Mouse (Mus musculus) limb, embryonic 10.5 days (tissue): ENCODE results near the gene Myh1. TPM values are rescaled to one million over a fixed set of nuclear protein-coding genes. Genes with fewer than 3 reads are reported as not detected.

Experiments
- DNase-seq: peaks from one replicate; pipeline ENCODE4 v3.0.0-alpha.2; 2017; ENCODE audit warnings: low spot score
- H3K27ac ChIP-seq: fragments of 300-500 bp; sonication (generic); 2 replicates; pipeline ENCODE4 v1.5.1; 2016; ENCODE audit warnings: mild to moderate bottlenecking
- H3K27me3 ChIP-seq: fragments of 300-500 bp; sonication (generic); 2 replicates; pipeline ENCODE4 v1.6.1; 2016; ENCODE audit warnings: low read depth, mild to moderate bottlenecking; ENCODE audit not compliant: poor library complexity, severe bottlenecking
- H3K36me3 ChIP-seq: fragments of 300-500 bp; sonication (generic); 2 replicates; pipeline ENCODE4 v1.6.1; 2016; ENCODE audit warnings: mild to moderate bottlenecking, moderate library complexity
- H3K4me1 ChIP-seq: fragments of 300-500 bp; sonication (generic); 2 replicates; pipeline ENCODE4 v1.6.1; 2016
- H3K4me3 ChIP-seq: fragments of 300-500 bp; sonication (generic); 2 replicates; pipeline ENCODE4 v1.5.1; 2016; ENCODE audit warnings: mild to moderate bottlenecking, moderate library complexity
- H3K9me3 ChIP-seq: fragments of 300-500 bp; sonication (generic); replicated peaks from 2 replicates; pipeline ENCODE4 v1.6.1; 2016; ENCODE audit warnings: mild to moderate bottlenecking
- WGBS: fragments of 180-500 bp; shearing (Covaris S2); methylation state at CpG from one replicate; pipeline ENCODE4 v1.1.7; 2016; 5-methylcytosine and 5-hydroxymethylcytosine counted together
- polyA plus RNA-seq: library from polyadenylated mRNA; unstranded; fragments of >200 nt; fragmentation: Nextera tagmentation; extraction: Ambion mirVana; gene quantifications from 2 replicates; pipeline ENCODE4 v1.2.1, GENCODE M21; 2016

Myh1 gene
- 0.05 TPM in 1 of 2 replicates, not detected in the other for polyA plus RNA-seq

DNA sequence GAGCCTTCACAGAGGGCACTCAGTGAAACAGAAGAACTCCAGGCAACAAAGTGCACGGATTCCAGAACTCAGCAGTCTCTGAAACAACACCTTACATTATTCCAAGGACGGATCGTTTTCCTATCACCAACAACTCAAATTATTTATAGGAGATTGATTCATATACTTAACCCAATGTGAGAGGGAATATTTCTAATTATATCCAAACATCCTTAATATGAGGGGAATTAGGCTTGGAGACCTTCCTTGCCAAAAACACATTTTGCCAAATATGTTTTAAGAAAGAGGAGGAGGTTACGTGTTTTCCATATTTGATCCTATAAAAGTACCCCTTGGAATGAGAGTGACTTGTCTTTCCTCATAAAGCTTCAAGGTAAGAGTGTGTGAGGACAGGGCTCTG lies at the start of gene Myh1:
Myh1 (plus strand) TSS at position 301 of the 400 bp plus-strand sequence.
- DNase-seq = no peak
- no peaks in the 10 kb centered on the region for H3K9me3 ChIP-seq
- WGBS = 88% methylated on average over 4 of the region's 4 CpGs

DNA sequence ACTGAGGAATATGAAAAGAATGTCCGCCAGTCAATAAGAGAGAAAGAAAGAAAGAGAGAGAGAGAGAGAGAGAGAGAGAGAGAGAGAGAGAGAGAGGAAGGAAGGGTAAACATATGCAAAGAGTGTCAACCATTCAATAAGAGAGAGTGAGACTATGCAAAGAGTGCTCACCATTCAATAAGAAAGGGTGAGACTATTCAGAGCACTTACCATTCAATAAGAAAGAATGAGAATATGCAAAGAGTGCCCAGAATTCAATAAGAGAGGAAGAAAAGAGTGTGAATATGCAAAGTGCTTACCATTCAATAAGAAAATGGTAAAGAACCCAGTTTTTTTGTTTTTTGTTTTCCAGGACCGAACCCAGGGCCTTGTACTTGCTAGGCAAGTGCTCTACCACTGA lies 49.6 kb upstream of the Myh1 start:
- Histone ChIP-seq H3K27me3 (no peaks in the 10 kb centered on the region), H3K36me3 (no peaks in the 10 kb centered on the region), H3K9me3 (no peaks in the 10 kb centered on the region), H3K27ac (no peak overlapping the region), H3K4me1 (no peaks in the 10 kb centered on the region), H3K4me3 (no peak overlapping the region)
- WGBS = 93% methylated on average over 2 of the region's 2 CpGs
- no peak for DNase-seq

More for the DNA sequence above, at the start of gene Myh1:
- no peaks in the 10 kb centered on the region for H3K4me1 ChIP-seq
- no peaks in the 10 kb centered on the region for H3K36me3 ChIP-seq
- no peak within 1 kb of the TSS for H3K4me3 ChIP-seq
- no peaks in the 10 kb centered on the region for H3K27me3 ChIP-seq
- no peak within 1 kb of the TSS for H3K27ac ChIP-seq

DNA sequence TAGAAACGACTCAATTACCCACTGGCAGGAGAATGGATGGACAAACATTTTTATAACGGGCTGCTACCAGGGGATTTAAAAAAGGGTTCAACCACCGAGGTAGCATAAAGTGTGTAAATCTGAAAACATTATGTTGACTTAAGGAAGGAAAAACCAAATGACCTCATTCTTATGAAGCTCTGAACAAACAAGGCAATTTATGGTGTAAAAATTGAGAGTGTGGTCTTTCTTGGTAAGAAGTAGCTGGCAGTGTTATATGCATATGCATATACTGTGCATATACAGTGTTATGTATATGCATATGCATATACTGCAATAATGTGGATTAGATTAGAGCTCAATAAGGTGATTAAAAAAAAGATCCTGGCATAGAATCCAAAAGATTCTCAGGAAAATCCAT lies 48.7 kb upstream of the Myh1 start:
- Histone ChIP-seq H3K27ac (no peak overlapping the region), H3K9me3 (no peaks in the 10 kb centered on the region), H3K4me3 (no peak overlapping the region), H3K36me3 (no peaks in the 10 kb centered on the region), H3K27me3 (no peaks in the 10 kb centered on the region), H3K4me1 (no peaks in the 10 kb centered on the region)
- no peak for DNase-seq
- 86% methylated on average over 3 of the region's 3 CpGs for WGBS

GRCm38 (mm10) chr11:67151651-67152630 lies 47.9 kb upstream of the Myh1 start:
- no peaks in the 10 kb centered on the region for H3K9me3 ChIP-seq
- no peak for DNase-seq
- H3K27me3 ChIP-seq = no peaks in the 10 kb centered on the region
- H3K27ac ChIP-seq = no peak overlapping the region
- H3K36me3 ChIP-seq = no peaks in the 10 kb centered on the region
- H3K4me1 ChIP-seq = no peaks in the 10 kb centered on the region
- H3K4me3 ChIP-seq = no peak overlapping the region
- 90% methylated on average over 16 of the region's 16 CpGs for WGBS

DNA sequence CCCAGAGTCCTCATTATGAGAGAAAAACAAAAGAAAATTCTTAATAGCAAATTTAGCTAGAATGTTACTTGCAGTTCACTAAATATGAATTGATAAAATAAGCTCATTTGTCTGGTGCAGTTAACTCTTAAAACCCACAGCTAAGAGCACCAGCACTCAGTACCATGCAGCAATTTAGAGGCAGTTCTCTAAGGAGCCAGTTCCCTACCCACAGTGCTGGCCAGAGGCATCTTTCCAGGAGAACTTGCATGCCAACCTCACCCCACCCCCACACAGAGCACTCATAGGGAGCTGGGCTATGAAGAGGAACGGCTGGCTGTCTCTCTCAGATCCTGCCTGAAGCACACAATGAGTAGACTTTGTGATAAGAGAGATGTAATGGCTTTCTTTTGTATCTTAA lies 46.7 kb upstream of the Myh1 start:
- Histone ChIP-seq H3K9me3 (no peaks in the 10 kb centered on the region), H3K27ac (no peak overlapping the region), H3K36me3 (no peaks in the 10 kb centered on the region), H3K4me3 (no peak overlapping the region), H3K4me1 (no peaks in the 10 kb centered on the region), H3K27me3 (no peaks in the 10 kb centered on the region)
- WGBS = 50% methylated on average over 1 of the region's 1 CpGs
- DNase-seq = no peak

DNA sequence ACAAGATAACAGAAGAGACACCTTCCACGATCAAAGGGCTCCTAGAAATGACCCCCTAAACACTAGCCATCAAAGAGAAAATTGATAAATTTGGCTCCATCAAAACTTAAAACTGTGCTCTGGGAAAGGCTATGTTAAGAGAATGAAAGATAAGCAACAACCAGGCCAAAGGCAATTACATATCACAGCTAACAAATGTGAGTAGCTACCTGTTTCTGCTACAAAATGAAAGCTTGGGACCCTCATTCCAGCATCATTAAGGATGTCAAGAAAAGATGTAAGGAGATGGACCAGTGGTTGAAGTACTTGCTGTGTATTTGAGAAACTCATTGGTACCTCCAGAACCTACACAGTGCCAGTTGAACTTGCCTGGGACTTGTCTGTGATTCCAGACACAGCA lies 46.0 kb upstream of the Myh1 start:
- Histone ChIP-seq H3K4me3 (no peak overlapping the region), H3K4me1 (no peaks in the 10 kb centered on the region), H3K9me3 (no peaks in the 10 kb centered on the region), H3K27me3 (no peaks in the 10 kb centered on the region), H3K36me3 (no peaks in the 10 kb centered on the region), H3K27ac (no peak overlapping the region)
- no peak for DNase-seq
- WGBS = 80% methylated on average over 1 of the region's 1 CpGs

DNA sequence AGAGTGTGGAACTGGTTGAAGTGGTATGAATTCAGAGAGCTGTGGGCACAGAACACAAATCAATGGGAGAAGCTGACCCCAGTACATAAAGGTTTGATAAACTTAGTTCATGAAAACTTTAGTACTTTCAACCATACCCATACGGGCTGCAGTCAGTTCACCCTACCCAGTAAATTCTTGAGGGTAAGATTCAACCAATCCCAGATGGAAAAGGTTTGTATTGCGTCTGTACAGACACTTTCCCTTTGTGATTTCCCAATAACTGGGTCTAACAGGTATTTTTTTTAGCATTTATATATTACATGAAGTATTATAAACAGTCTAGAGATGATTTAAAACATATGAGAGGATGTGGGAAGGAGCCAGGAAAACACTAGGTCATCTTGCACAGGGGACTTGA lies 44.2 kb upstream of the Myh1 start:
- WGBS = 85% methylated on average over 2 of the region's 2 CpGs

DNA sequence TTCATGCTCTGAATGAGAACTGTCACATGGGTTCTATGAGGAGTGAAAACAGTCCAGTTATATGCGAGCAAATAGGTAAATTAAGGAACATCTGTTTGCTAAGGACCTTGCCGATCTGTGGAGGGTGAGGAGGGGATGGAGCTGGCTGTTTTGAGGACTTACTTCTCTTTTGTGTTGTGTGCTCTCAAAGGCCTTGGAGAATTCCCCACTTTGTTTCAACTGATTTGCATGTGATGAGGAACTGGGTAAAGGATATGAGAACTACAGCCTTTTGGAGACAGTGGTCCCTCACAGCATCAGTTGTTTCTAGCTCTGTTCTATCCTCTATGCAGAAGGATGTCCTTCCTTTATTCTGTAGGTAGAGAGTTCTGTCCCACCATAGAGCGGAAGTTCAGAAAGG lies 39.7 kb upstream of the Myh1 start:
- H3K4me3 ChIP-seq = no peak overlapping the region
- no peaks in the 10 kb centered on the region for H3K4me1 ChIP-seq
- WGBS = 90% methylated on average over 3 of the region's 3 CpGs
- no peaks in the 10 kb centered on the region for H3K9me3 ChIP-seq
- H3K27me3 ChIP-seq = no peaks in the 10 kb centered on the region
- DNase-seq = no peak
- H3K27ac ChIP-seq = no peak overlapping the region
- no peaks in the 10 kb centered on the region for H3K36me3 ChIP-seq

More for the DNA sequence above, 44.2 kb upstream of the Myh1 start:
- Histone ChIP-seq H3K9me3 (no peaks in the 10 kb centered on the region), H3K4me3 (no peak overlapping the region), H3K36me3 (no peaks in the 10 kb centered on the region), H3K4me1 (no peaks in the 10 kb centered on the region), H3K27ac (no peak overlapping the region), H3K27me3 (no peaks in the 10 kb centered on the region)
- no peak for DNase-seq

DNA sequence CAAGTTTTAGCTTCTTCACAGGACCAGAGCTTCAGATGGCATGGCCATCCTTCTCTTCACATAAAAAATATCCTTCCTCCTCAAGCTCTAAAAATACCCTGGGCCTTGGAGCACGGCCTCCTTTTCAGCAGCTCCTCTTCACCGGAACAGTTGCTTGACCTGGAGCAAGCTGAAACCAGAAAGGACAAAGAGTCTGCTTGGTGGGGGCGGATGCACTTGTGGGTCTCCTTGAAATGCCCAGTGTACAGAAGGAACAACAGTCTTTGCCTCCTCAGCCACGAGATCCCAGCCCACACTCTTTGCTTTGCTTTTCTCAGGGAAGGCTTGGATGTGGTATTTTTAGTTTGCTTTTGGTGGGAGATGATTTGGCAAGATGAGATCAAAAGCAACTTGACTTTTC lies 36.2 kb upstream of the Myh1 start:
- WGBS = 87% methylated on average over 4 of the region's 4 CpGs
- DNase-seq = no peak

DNA sequence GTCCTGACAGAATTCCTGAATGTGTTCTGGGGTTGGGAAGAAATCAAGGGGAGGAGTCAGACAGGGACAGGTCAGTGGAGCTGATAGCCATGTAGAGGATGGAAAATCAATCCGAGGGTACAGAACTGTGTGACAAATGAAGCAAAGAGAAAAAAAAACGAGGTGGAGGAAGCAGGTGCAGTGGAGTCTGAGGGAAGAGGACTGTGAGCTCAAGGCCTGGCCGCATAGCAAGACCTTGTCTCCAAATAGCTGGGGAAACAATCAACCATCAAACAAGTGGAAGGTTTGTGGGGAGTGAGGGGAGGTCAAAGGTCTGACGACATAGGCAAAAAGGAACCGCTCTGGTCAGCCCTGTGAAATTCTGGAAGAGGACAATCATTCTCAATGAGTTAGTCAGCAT lies 35.0 kb upstream of the Myh1 start:
- no peaks in the 10 kb centered on the region for H3K27me3 ChIP-seq
- no peaks in the 10 kb centered on the region for H3K9me3 ChIP-seq
- H3K4me3 ChIP-seq = no peak overlapping the region
- H3K36me3 ChIP-seq = no peaks in the 10 kb centered on the region
- no peak for DNase-seq
- WGBS = 67% methylated on average over 5 of the region's 5 CpGs
- no peaks in the 10 kb centered on the region for H3K4me1 ChIP-seq
- no peak overlapping the region for H3K27ac ChIP-seq

More for the DNA sequence above, 36.2 kb upstream of the Myh1 start:
- H3K36me3 ChIP-seq = no peaks in the 10 kb centered on the region
- no peaks in the 10 kb centered on the region for H3K9me3 ChIP-seq
- no peaks in the 10 kb centered on the region for H3K4me1 ChIP-seq
- H3K27ac ChIP-seq = no peak overlapping the region
- H3K27me3 ChIP-seq = no peaks in the 10 kb centered on the region
- no peak overlapping the region for H3K4me3 ChIP-seq

- DNase-seq = no peak
- H3K27me3 ChIP-seq = no peaks in the 10 kb centered on the region
- 58% methylated on average over 5 of the region's 5 CpGs for WGBS
- no peaks in the 10 kb centered on the region for H3K36me3 ChIP-seq
- no peaks in the 10 kb centered on the region for H3K9me3 ChIP-seq
- no peak overlapping the region for H3K4me3 ChIP-seq
- H3K27ac ChIP-seq = no peak overlapping the region
- no peaks in the 10 kb centered on the region for H3K4me1 ChIP-seq
Observed at GRCm38 (mm10) chr11:67169301-67169700, 30.6 kb upstream of the Myh1 start.

- no peaks in the 10 kb centered on the region for H3K27me3 ChIP-seq
- WGBS = 86% methylated on average over 14 of the region's 14 CpGs
- no peaks in the 10 kb centered on the region for H3K4me1 ChIP-seq
- DNase-seq = no peak
- no peak within 1 kb of the TSS for H3K27ac ChIP-seq
- no peaks in the 10 kb centered on the region for H3K36me3 ChIP-seq
- H3K9me3 ChIP-seq = no peaks in the 10 kb centered on the region
- H3K4me3 ChIP-seq = no peak within 1 kb of the TSS
Observed at GRCm38 (mm10) chr11:67170727-67171126, 29.1 kb upstream of the Myh1 start, which contains the start of gene Myh2. TSS of gene Myh2 (plus strand) at chr11:67171027.

DNA sequence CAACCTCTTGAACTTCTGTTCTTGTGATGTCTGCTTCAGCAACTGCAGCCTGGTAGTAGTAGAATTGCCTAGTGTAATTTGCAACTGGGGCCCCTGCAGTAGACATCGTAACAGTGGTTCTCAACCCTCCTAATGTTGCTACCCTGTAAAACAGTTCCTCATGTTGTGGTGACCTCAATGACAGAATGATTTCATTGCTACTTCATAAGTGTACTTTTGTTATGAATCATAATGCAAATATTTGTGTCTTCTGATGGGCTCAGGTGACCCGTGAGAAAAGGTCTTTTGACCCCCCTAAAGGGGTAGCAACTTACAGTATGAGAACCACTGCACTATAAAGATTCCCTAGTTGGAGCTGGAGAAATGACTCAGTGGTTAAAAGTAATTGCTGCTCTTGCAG lies 27.4 kb upstream of the Myh1 start:
- no peaks in the 10 kb centered on the region for H3K9me3 ChIP-seq
- H3K27me3 ChIP-seq = no peaks in the 10 kb centered on the region
- no peaks in the 10 kb centered on the region for H3K36me3 ChIP-seq
- WGBS = 89% methylated on average over 2 of the region's 2 CpGs
- H3K27ac ChIP-seq = no peak overlapping the region
- no peak for DNase-seq
- no peak overlapping the region for H3K4me3 ChIP-seq
- no peaks in the 10 kb centered on the region for H3K4me1 ChIP-seq
